Mouse (Mus musculus): ENCODE results near the gene Ppp1r9b.
A peak's percentile ranks its signal among the peaks of the same experiment; 100 is the strongest.
"Not testable (repeated sequence)": the region's sequence is repeated elsewhere in the genome, so short reads cannot be mapped to it uniquely, and the experiment has no call there.

Gene Ppp1r9b

GRCm38 (mm10) chr11:94990749-94991577 is at the start of gene Ppp1r9b:
TSS of gene Ppp1r9b (plus strand) at chr11:94991035.
- DNase-seq, result peak; percentile 94

- DNase-seq, result no peak
Observed at GRCm38 (mm10) chr11:94941121-94941520, 49.7 kb upstream of the Ppp1r9b start.

GRCm38 (mm10) chr11:94941776-94942175 is 49.1 kb upstream of the Ppp1r9b start:
- no peak for DNase-seq

- peak; percentile 59 for DNase-seq
Observed at GRCm38 (mm10) chr11:94942282-94943023, 48.4 kb upstream of the Ppp1r9b start.

- DNase-seq, result no peak
Observed at GRCm38 (mm10) chr11:94943054-94943453, 47.8 kb upstream of the Ppp1r9b start.

- DNase-seq, result no peak
Observed at GRCm38 (mm10) chr11:94944295-94944694, 46.5 kb upstream of the Ppp1r9b start.

- no peak for DNase-seq
Observed at GRCm38 (mm10) chr11:94945236-94945635, 45.6 kb upstream of the Ppp1r9b start.

GRCm38 (mm10) chr11:94952169-94952568 is 38.7 kb upstream of the Ppp1r9b start:
- DNase-seq, result no peak

- DNase-seq, result no peak
Observed at GRCm38 (mm10) chr11:94955103-94955502, 35.7 kb upstream of the Ppp1r9b start.

- DNase-seq, result no peak
Observed at GRCm38 (mm10) chr11:94957693-94958064, 33.2 kb upstream of the Ppp1r9b start.

GRCm38 (mm10) chr11:94958065-94958858 is 32.6 kb upstream of the Ppp1r9b start:
- no peak for DNase-seq

- DNase-seq, result no peak
Observed at GRCm38 (mm10) chr11:94962534-94963101, 28.2 kb upstream of the Ppp1r9b start.

- DNase-seq, result no peak
Observed at GRCm38 (mm10) chr11:94967419-94967818, 23.4 kb upstream of the Ppp1r9b start, which contains the start of gene Hils1. TSS of gene Hils1 (plus strand) at chr11:94967593.

- no peak for DNase-seq
Observed at GRCm38 (mm10) chr11:94968187-94968586, 22.6 kb upstream of the Ppp1r9b start.

GRCm38 (mm10) chr11:94969709-94970108 is 21.1 kb upstream of the Ppp1r9b start:
- not testable (repeated sequence) for DNase-seq

GRCm38 (mm10) chr11:94970210-94970943 is 20.5 kb upstream of the Ppp1r9b start:
- peak; percentile 61 for DNase-seq

- DNase-seq, result no peak
Observed at GRCm38 (mm10) chr11:94971895-94972615, 18.8 kb upstream of the Ppp1r9b start.

GRCm38 (mm10) chr11:94972887-94973286 is 17.9 kb upstream of the Ppp1r9b start:
- DNase-seq, result no peak

- no peak for DNase-seq
Observed at GRCm38 (mm10) chr11:94973313-94973712, 17.5 kb upstream of the Ppp1r9b start.

GRCm38 (mm10) chr11:94974951-94975350 is 15.9 kb upstream of the Ppp1r9b start:
- no peak for DNase-seq

GRCm38 (mm10) chr11:94976199-94976598 is 14.6 kb upstream of the Ppp1r9b start, which contains the start of gene Sgca:
TSS of gene Sgca (minus strand) at chr11:94976327.
- no peak for DNase-seq

Data from liver (tissue).